Mouse (Mus musculus) liver, postnatal 0 days (tissue): ENCODE data around the gene Mgat5.

Source experiments
- CTCF ChIP-seq: sonication (generic); IDR thresholded peaks from 2 replicates; pipeline ENCODE4 v1.5.1; 2016; ENCODE audit warnings: antibody characterized with exemption, low read depth
- EP300 ChIP-seq: IDR thresholded peaks from 2 replicates; pipeline ENCODE4 v1.6.1; 2016; ENCODE audit warnings: antibody characterized with exemption, low read depth, mild to moderate bottlenecking

- TF ChIP-seq CTCF, result no peak
- no peak for TF ChIP-seq EP300
These were observed 195.4 kb downstream of the Mgat5 start for GRCm38 (mm10) chr1:127400198-127400597.
